Mouse (Mus musculus) inflammation-experienced regulatory T-cells, adult 16 weeks (primary cell): ENCODE measurements around the gene Vmn2r34. TPM values are rescaled to one million over a fixed set of nuclear protein-coding genes. Genes with fewer than 3 reads are reported as not detected.

Source experiments
- polyA plus RNA-seq: library from polyadenylated mRNA; unstranded; fragments of 100-300 nt; shearing (Covaris generic); gene quantifications from one replicate; pipeline ENCODE4 v1.2.1, GENCODE M21; 2017

Vmn2r34 gene
- not detected for polyA plus RNA-seq

DNA sequence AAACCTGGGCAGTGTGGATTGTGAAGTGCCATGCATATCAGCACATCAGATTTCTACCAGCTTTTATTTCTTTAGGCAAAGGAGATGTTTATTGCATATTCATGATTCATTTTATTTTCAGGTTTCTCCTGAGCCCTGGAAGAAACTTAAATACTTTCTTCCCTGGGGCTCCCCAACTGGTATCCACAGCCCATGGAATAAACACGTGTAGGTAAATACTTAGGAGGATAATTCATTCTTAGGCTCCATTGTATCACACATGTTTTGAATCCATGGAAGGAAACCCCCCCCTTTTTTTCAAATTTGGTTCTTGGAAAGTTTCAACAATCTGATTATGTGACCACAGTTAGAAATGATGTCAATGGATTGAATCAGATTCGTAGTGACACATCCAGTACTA is at the start of gene Vmn2r34:
Gene Vmn2r34 (minus strand): TSS at position 101 of the 400 bp plus-strand sequence.

Other genes starting within 250 kb of the Vmn2r34 start
- not detected for gene Vmn2r32, start 209.5 kb downstream of the Vmn2r34 start, polyA plus RNA-seq
- gene Vmn2r33, start 122.7 kb downstream of the Vmn2r34 start, polyA plus RNA-seq = not detected
- gene Vmn2r35, start 130.4 kb upstream of the Vmn2r34 start, polyA plus RNA-seq = not detected
- not detected for gene Vmn2r36, start 213.0 kb upstream of the Vmn2r34 start, polyA plus RNA-seq